Mouse (Mus musculus): ENCODE measurements around the gene Olfr1150-ps1. TPM values are rescaled to one million over a fixed set of nuclear protein-coding genes. Genes with fewer than 3 reads are reported as not detected.

The Olfr1150-ps1 gene
- not detected in 2 replicates for polyA plus RNA-seq (2012; rRNA removed)

GRCm38 (mm10) chr2:87843693-87844092, at the start of gene Olfr1150-ps1:
TSS of gene Olfr1150-ps1 (plus strand) at chr2:87843993.
- Histone ChIP-seq H3K4me3 (replicated peaks; ENCODE audit: insufficient read depth, low read depth, low read length) (no peak within 1 kb of the TSS), H3K27ac (ENCODE audit: insufficient read depth, low read length) (no peak within 1 kb of the TSS), H3K27me3 (ENCODE audit: control insufficient read depth, insufficient read depth, low read length) (no peaks in the 10 kb centered on the region), H3K4me1 (ENCODE audit: control insufficient read depth, insufficient read depth, low read length) (no peaks in the 10 kb centered on the region)
- no peak for DNase-seq
- TF ChIP-seq CTCF (IDR thresholded peaks at IDR 0.05; ENCODE audit: borderline replicate concordance, insufficient read depth, low read depth, low read length) (no peak), POLR2A (IDR thresholded peaks at IDR 0.05; ENCODE audit: borderline replicate concordance, insufficient read depth, low read length) (no peak)
- WGBS = 76% methylated on average over 1 of the region's 1 CpGs

GRCm38 (mm10) chr2:87800292-87800691, 43.5 kb upstream of the Olfr1150-ps1 start, which contains the start of gene Olfr1143:
TSS of gene Olfr1143 (plus strand) at chr2:87800592.
- Histone ChIP-seq H3K4me3 (replicated peaks; ENCODE audit: insufficient read depth, low read depth, low read length) (no peak within 1 kb of the TSS), H3K4me1 (ENCODE audit: control insufficient read depth, insufficient read depth, low read length) (no peaks in the 10 kb centered on the region), H3K27me3 (ENCODE audit: control insufficient read depth, insufficient read depth, low read length) (no peaks in the 10 kb centered on the region), H3K27ac (ENCODE audit: insufficient read depth, low read length) (no peak within 1 kb of the TSS)
- TF ChIP-seq CTCF (IDR thresholded peaks at IDR 0.05; ENCODE audit: borderline replicate concordance, insufficient read depth, low read depth, low read length) = no peak
- no peak for TF ChIP-seq POLR2A (IDR thresholded peaks at IDR 0.05; ENCODE audit: borderline replicate concordance, insufficient read depth, low read length)
- no peak for DNase-seq

- H3K27ac ChIP-seq (ENCODE audit: insufficient read depth, low read length) = no peak within 1 kb of the TSS
- WGBS = 80% methylated on average over 1 of the region's 1 CpGs
Observed at GRCm38 (mm10) chr2:87809522-87809921, 34.3 kb upstream of the Olfr1150-ps1 start, which contains the start of gene Olfr1145. TSS of gene Olfr1145 (plus strand) at chr2:87809822.

GRCm38 (mm10) chr2:87830233-87830632, 13.6 kb upstream of the Olfr1150-ps1 start, which contains the start of gene Olfr1148:
TSS of gene Olfr1148 (plus strand) at chr2:87830533.
- Histone ChIP-seq H3K4me1 (ENCODE audit: control insufficient read depth, insufficient read depth, low read length) (no peaks in the 10 kb centered on the region), H3K4me3 (replicated peaks; ENCODE audit: insufficient read depth, low read depth, low read length) (no peak within 1 kb of the TSS), H3K27me3 (ENCODE audit: control insufficient read depth, insufficient read depth, low read length) (no peaks in the 10 kb centered on the region), H3K27ac (ENCODE audit: insufficient read depth, low read length) (no peak within 1 kb of the TSS)
- WGBS = 88% methylated on average over 1 of the region's 1 CpGs
- TF ChIP-seq CTCF (IDR thresholded peaks at IDR 0.05; ENCODE audit: borderline replicate concordance, insufficient read depth, low read depth, low read length) (no peak), POLR2A (IDR thresholded peaks at IDR 0.05; ENCODE audit: borderline replicate concordance, insufficient read depth, low read length) (no peak)
- DNase-seq = no peak

More at GRCm38 (mm10) chr2:87809522-87809921, 34.3 kb upstream of the Olfr1150-ps1 start, which contains the start of gene Olfr1145:
- no peaks in the 10 kb centered on the region for H3K4me1 ChIP-seq (ENCODE audit: control insufficient read depth, insufficient read depth, low read length)
- H3K27me3 ChIP-seq (ENCODE audit: control insufficient read depth, insufficient read depth, low read length) = no peaks in the 10 kb centered on the region
- no peak for DNase-seq
- TF ChIP-seq CTCF (IDR thresholded peaks at IDR 0.05; ENCODE audit: borderline replicate concordance, insufficient read depth, low read depth, low read length) (no peak), POLR2A (IDR thresholded peaks at IDR 0.05; ENCODE audit: borderline replicate concordance, insufficient read depth, low read length) (no peak)
- no peak within 1 kb of the TSS for H3K4me3 ChIP-seq (replicated peaks; ENCODE audit: insufficient read depth, low read depth, low read length)

- no peak for DNase-seq
- no peaks in the 10 kb centered on the region for H3K27me3 ChIP-seq (ENCODE audit: control insufficient read depth, insufficient read depth, low read length)
- H3K4me3 ChIP-seq (replicated peaks; ENCODE audit: insufficient read depth, low read depth, low read length) = no peak within 1 kb of the TSS
- TF ChIP-seq CTCF (IDR thresholded peaks at IDR 0.05; ENCODE audit: borderline replicate concordance, insufficient read depth, low read depth, low read length) (no peak), POLR2A (IDR thresholded peaks at IDR 0.05; ENCODE audit: borderline replicate concordance, insufficient read depth, low read length) (no peak)
- WGBS = 81% methylated on average over 1 of the region's 1 CpGs
- no peak within 1 kb of the TSS for H3K27ac ChIP-seq (ENCODE audit: insufficient read depth, low read length)
- no peaks in the 10 kb centered on the region for H3K4me1 ChIP-seq (ENCODE audit: control insufficient read depth, insufficient read depth, low read length)
Observed at GRCm38 (mm10) chr2:87855562-87855961, 11.8 kb downstream of the Olfr1150-ps1 start, which contains the start of gene Olfr1151. TSS of gene Olfr1151 (plus strand) at chr2:87855862.

GRCm38 (mm10) chr2:87866192-87866591, 22.4 kb downstream of the Olfr1150-ps1 start, which contains the start of gene Olfr1152:
TSS of gene Olfr1152 (plus strand) at chr2:87866492.
- Histone ChIP-seq H3K4me3 (replicated peaks; ENCODE audit: insufficient read depth, low read depth, low read length) (no peak within 1 kb of the TSS), H3K27ac (ENCODE audit: insufficient read depth, low read length) (no peak within 1 kb of the TSS), H3K4me1 (ENCODE audit: control insufficient read depth, insufficient read depth, low read length) (no peaks in the 10 kb centered on the region), H3K27me3 (ENCODE audit: control insufficient read depth, insufficient read depth, low read length) (no peaks in the 10 kb centered on the region)
- no peak for DNase-seq
- TF ChIP-seq CTCF (IDR thresholded peaks at IDR 0.05; ENCODE audit: borderline replicate concordance, insufficient read depth, low read depth, low read length) = no peak

- WGBS = 65% methylated on average over 1 of the region's 1 CpGs
Observed at GRCm38 (mm10) chr2:87894662-87895061, 50.9 kb downstream of the Olfr1150-ps1 start, which contains the start of gene Olfr1153. TSS of gene Olfr1153 (plus strand) at chr2:87894962.

More at GRCm38 (mm10) chr2:87894662-87895061, 50.9 kb downstream of the Olfr1150-ps1 start, which contains the start of gene Olfr1153:
- no peak within 1 kb of the TSS for H3K27ac ChIP-seq (ENCODE audit: insufficient read depth, low read length)
- no peaks in the 10 kb centered on the region for H3K27me3 ChIP-seq (ENCODE audit: control insufficient read depth, insufficient read depth, low read length)
- H3K4me1 ChIP-seq (ENCODE audit: control insufficient read depth, insufficient read depth, low read length) = no peaks in the 10 kb centered on the region
- no peak within 1 kb of the TSS for H3K4me3 ChIP-seq (replicated peaks; ENCODE audit: insufficient read depth, low read depth, low read length)
- DNase-seq = no peak
- TF ChIP-seq POLR2A (IDR thresholded peaks at IDR 0.05; ENCODE audit: borderline replicate concordance, insufficient read depth, low read length) = no peak
- no peak for TF ChIP-seq CTCF (IDR thresholded peaks at IDR 0.05; ENCODE audit: borderline replicate concordance, insufficient read depth, low read depth, low read length)

Other genes with a start within 250 kb of the Olfr1150-ps1 start
- gene Olfr1130, start 237.8 kb upstream of the Olfr1150-ps1 start, polyA plus RNA-seq (2012; rRNA removed) = not detected in 2 replicates
- not detected in 2 replicates for gene Olfr1131, start 216.9 kb upstream of the Olfr1150-ps1 start, polyA plus RNA-seq (2012; rRNA removed)
- gene Olfr1132, start 206.5 kb upstream of the Olfr1150-ps1 start, polyA plus RNA-seq (2012; rRNA removed) = not detected in 2 replicates
- not detected in 2 replicates for gene Olfr1133, start 196.6 kb upstream of the Olfr1150-ps1 start, polyA plus RNA-seq (2012; rRNA removed)
- not detected in 2 replicates for gene Olfr1134, start 185.5 kb upstream of the Olfr1150-ps1 start, polyA plus RNA-seq (2012; rRNA removed)
- gene Olfr1135, start 170.3 kb upstream of the Olfr1150-ps1 start, polyA plus RNA-seq (2012; rRNA removed) = not detected in 2 replicates
- gene Olfr1136, start 150.0 kb upstream of the Olfr1150-ps1 start, polyA plus RNA-seq (2012; rRNA removed) = not detected in 2 replicates
- gene Olfr1137, start 130.8 kb upstream of the Olfr1150-ps1 start, polyA plus RNA-seq (2012; rRNA removed) = not detected in 2 replicates
- not detected in 2 replicates for gene Olfr1138, start 104.0 kb upstream of the Olfr1150-ps1 start, polyA plus RNA-seq (2012; rRNA removed)
- gene Olfr1140, start 100.2 kb upstream of the Olfr1150-ps1 start, polyA plus RNA-seq (2012; rRNA removed) = not detected in 2 replicates
- gene Olfr1141, start 90.0 kb upstream of the Olfr1150-ps1 start, polyA plus RNA-seq (2012; rRNA removed) = not detected in 2 replicates
- gene Olfr152, start 64.5 kb upstream of the Olfr1150-ps1 start, polyA plus RNA-seq (2012; rRNA removed) = not detected in 2 replicates
- gene Olfr1143, start 43.4 kb upstream of the Olfr1150-ps1 start, polyA plus RNA-seq (2012; rRNA removed) = not detected in 2 replicates
- gene Olfr1145, start 34.2 kb upstream of the Olfr1150-ps1 start, polyA plus RNA-seq (2012; rRNA removed) = not detected in 2 replicates
- gene Olfr1148, start 13.5 kb upstream of the Olfr1150-ps1 start, polyA plus RNA-seq (2012; rRNA removed) = not detected in 2 replicates
- gene Olfr1151, start 11.9 kb downstream of the Olfr1150-ps1 start, polyA plus RNA-seq (2012; rRNA removed) = not detected in 2 replicates
- not detected in 2 replicates for gene Olfr1152, start 22.5 kb downstream of the Olfr1150-ps1 start, polyA plus RNA-seq (2012; rRNA removed)
- not detected in 2 replicates for gene Olfr1153, start 51.0 kb downstream of the Olfr1150-ps1 start, polyA plus RNA-seq (2012; rRNA removed)
- not detected in 2 replicates for gene Olfr1154, start 61.2 kb downstream of the Olfr1150-ps1 start, polyA plus RNA-seq (2012; rRNA removed)
- gene Olfr1155, start 101.1 kb downstream of the Olfr1150-ps1 start, polyA plus RNA-seq (2012; rRNA removed) = not detected in 2 replicates
- not detected in 2 replicates for gene Olfr1156, start 109.1 kb downstream of the Olfr1150-ps1 start, polyA plus RNA-seq (2012; rRNA removed)
- gene Olfr1157, start 124.3 kb downstream of the Olfr1150-ps1 start, polyA plus RNA-seq (2012; rRNA removed) = not detected in 2 replicates
- gene Olfr74, start 130.7 kb downstream of the Olfr1150-ps1 start, polyA plus RNA-seq (2012; rRNA removed) = not detected in 2 replicates
- gene Olfr1158, start 146.1 kb downstream of the Olfr1150-ps1 start, polyA plus RNA-seq (2012; rRNA removed) = not detected in 2 replicates
- not detected in 2 replicates for gene Olfr1160, start 164.3 kb downstream of the Olfr1150-ps1 start, polyA plus RNA-seq (2012; rRNA removed)
- not detected in 2 replicates for gene Olfr1161, start 178.8 kb downstream of the Olfr1150-ps1 start, polyA plus RNA-seq (2012; rRNA removed)
- gene Olfr73, start 193.7 kb downstream of the Olfr1150-ps1 start, polyA plus RNA-seq (2012; rRNA removed) = not detected in 2 replicates
- not detected in 2 replicates for gene Olfr1162, start 207.1 kb downstream of the Olfr1150-ps1 start, polyA plus RNA-seq (2012; rRNA removed)
- gene Olfr1163, start 227.8 kb downstream of the Olfr1150-ps1 start, polyA plus RNA-seq (2012; rRNA removed) = not detected in 2 replicates
- not detected in 2 replicates for gene Olfr1164, start 250.0 kb downstream of the Olfr1150-ps1 start, polyA plus RNA-seq (2012; rRNA removed)